Mouse (Mus musculus): ENCODE results near the gene Ppp1ca. TPM values are rescaled to one million over a fixed set of nuclear protein-coding genes. Genes with fewer than 3 reads are reported as not detected.

Gene Ppp1ca
- polyA plus RNA-seq (2015; fragmentation: Nextera tagmentation; extraction: Ambion mirVana), result 664 and 700 TPM in 2 replicates

GRCm38 (mm10) chr19:4191528-4192250 lies at the start of gene Ppp1ca:
Gene Ppp1ca, plus strand, starts transcription at chr19:4192065.
- WGBS, result 9% methylated on average over 35 of the region's 47 CpGs
- peaks cover 37% of the 10 kb centered on the region for H3K36me3 ChIP-seq (ENCODE audit: poor library complexity, severe bottlenecking)

DNA sequence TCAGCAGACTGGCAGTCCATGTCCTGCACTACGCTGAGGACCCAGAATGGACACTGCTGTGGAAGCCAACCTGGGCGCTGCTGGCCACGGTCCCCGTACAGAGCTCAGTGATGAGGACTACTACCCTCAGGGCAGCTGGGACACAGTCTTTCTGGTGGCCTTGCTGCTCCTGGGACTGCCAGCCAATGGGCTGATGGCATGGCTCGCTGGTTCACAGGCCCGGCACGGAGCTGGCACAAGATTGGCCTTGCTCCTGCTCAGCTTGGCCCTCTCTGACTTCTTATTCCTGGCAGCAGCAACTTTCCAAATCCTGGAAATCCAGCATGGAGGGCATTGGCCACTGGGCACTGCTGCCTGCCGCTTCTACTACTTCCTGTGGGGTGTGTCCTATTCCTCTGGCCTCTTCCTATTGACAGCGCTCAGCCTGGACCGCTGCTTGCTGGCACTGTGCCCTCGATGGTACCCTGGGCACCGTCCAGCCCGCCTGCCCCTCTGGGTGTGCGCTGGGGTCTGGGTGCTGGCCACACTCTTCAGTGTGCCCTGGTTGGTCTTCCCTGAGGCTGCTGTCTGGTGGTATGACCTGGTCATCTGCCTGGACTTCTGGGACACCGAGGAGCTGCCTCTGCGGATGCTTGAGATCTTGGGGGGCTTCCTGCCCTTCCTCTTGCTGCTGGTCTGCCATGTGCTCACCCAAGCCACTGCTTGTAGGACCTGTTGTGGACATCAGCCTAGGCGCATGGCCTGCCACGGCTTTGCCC lies 49.3 kb upstream of the Ppp1ca start:
- Histone ChIP-seq H3K36me3 (ENCODE audit: poor library complexity, severe bottlenecking) (no peaks in the 10 kb centered on the region), H3K27ac (no peak overlapping the region), H3K4me2 (no peak overlapping the region), H3K27me3 (no peaks in the 10 kb centered on the region), H3K4me3 (no peak overlapping the region), H3K4me1 (peaks cover 6% of the 10 kb centered on the region), H3K9me3 (replicated peaks) (no peaks in the 10 kb centered on the region), H3K9ac (no peak overlapping the region)
- no peak for ATAC-seq
- WGBS, result 88% methylated on average over 18 of the region's 18 CpGs

More at GRCm38 (mm10) chr19:4191528-4192250, at the start of gene Ppp1ca:
- peak within 1 kb of the TSS; percentile 96 for H3K9ac ChIP-seq
- peak within 1 kb of the TSS; percentile 82 for H3K4me2 ChIP-seq
- peak within 1 kb of the TSS; percentile 97 for H3K4me3 ChIP-seq
- peak; percentile 92 for ATAC-seq
- H3K27me3 ChIP-seq, result no peaks in the 10 kb centered on the region
- peak within 1 kb of the TSS; percentile 81 for H3K27ac ChIP-seq
- peaks cover 32% of the 10 kb centered on the region for H3K4me1 ChIP-seq
- no peaks in the 10 kb centered on the region for H3K9me3 ChIP-seq (replicated peaks)

- H3K4me3 ChIP-seq, result no peak within 1 kb of the TSS
- H3K9me3 ChIP-seq (replicated peaks), result no peaks in the 10 kb centered on the region
- WGBS, result 87% methylated on average over 7 of the region's 7 CpGs
- ATAC-seq, result no peak
- H3K36me3 ChIP-seq (ENCODE audit: poor library complexity, severe bottlenecking), result no peaks in the 10 kb centered on the region
- no peak within 1 kb of the TSS for H3K9ac ChIP-seq
- no peak within 1 kb of the TSS for H3K27ac ChIP-seq
- no peaks in the 10 kb centered on the region for H3K27me3 ChIP-seq
- no peak within 1 kb of the TSS for H3K4me2 ChIP-seq
- H3K4me1 ChIP-seq, result peaks cover 13% of the 10 kb centered on the region
Observed at GRCm38 (mm10) chr19:4143759-4144268, 48.1 kb upstream of the Ppp1ca start, which contains the start of gene Cabp4. Gene Cabp4, minus strand, starts transcription at chr19:4144033.

DNA sequence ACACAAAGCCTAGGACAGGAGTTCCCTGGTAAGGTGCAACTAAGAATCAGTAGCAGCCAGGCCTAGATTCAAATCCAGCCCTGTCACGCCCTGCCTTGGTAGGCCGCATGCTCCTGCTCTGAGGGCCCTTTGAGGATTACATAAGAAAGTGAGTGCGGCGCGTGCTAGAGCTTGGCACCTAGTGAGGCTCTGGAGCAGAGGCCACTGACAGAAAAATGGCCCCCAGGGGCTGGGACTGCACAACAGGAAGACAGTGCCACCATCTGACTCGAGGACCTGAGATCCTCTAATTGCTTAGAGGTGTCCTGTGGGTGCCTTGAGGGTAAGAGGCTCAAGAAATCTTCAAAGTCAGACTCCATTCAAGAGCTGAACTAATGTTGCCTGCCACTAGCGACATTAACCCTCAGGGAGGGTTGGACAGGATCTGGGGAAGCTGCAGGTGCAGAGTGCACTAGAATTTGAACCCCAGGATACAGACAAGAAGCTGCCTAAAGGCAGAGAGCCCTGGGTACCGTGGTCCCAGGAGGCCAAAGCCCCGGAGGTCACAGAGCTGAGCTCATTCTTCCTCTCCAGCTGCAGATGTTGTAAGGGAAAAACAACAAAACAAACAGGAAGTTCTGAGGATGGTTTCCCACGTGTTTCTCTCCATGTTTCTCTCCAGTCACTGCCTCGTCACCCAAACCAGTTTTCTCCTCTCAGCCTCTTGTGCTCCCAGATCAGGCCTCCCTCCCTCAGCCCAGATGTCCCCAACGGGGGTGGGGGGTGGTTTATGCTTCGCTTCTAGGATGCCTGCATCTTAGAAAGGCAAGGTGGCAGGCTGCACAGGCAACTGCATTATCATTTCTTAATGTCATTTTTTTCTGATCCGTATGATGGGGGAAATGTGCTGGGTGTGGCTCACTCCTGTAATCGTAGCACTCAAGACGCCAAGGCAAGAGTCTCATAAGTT lies 47.0 kb upstream of the Ppp1ca start:
- Histone ChIP-seq H3K36me3 (ENCODE audit: poor library complexity, severe bottlenecking) (peaks cover 1% of the 10 kb centered on the region; the same call in 1 of the 2 replicates), H3K9ac (no peak overlapping the region), H3K4me3 (no peak overlapping the region), H3K4me2 (no peak overlapping the region), H3K4me1 (peaks cover 23% of the 10 kb centered on the region), H3K27ac (no peak overlapping the region), H3K9me3 (replicated peaks) (no peaks in the 10 kb centered on the region), H3K27me3 (no peaks in the 10 kb centered on the region)
- no peak for ATAC-seq
- WGBS, result 87% methylated on average over 16 of the region's 16 CpGs

DNA sequence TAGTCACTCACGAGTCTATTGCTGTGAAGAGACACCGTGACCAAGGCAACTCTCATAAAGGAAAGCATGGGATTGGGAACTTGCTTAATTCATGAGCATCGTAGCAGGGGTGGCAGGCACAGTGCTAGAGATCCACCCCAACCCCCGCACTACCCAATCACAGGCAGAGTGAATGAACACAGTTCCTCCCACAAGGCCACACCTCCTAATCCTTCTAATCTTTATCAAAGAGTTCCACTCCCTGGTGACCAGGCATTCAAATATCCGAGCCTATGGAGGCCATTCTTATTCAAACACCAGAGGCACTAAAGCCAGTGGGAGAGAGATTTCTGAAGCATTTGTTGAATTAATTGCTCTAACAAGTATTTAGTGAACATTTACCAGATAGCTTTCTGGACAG lies 45.9 kb upstream of the Ppp1ca start:
- Histone ChIP-seq H3K36me3 (ENCODE audit: poor library complexity, severe bottlenecking) (peaks cover 12% of the 10 kb centered on the region), H3K27me3 (no peaks in the 10 kb centered on the region), H3K4me1 (peaks cover 26% of the 10 kb centered on the region), H3K9me3 (replicated peaks) (no peaks in the 10 kb centered on the region), H3K27ac (no peak overlapping the region), H3K4me2 (no peak overlapping the region), H3K4me3 (no peak overlapping the region), H3K9ac (no peak overlapping the region)
- WGBS, result 87% methylated on average over 5 of the region's 5 CpGs
- no peak for ATAC-seq

GRCm38 (mm10) chr19:4146366-4147021 lies 45.4 kb upstream of the Ppp1ca start:
- WGBS, result 66% methylated on average over 12 of the region's 12 CpGs
- no peak overlapping the region for H3K4me3 ChIP-seq

DNA sequence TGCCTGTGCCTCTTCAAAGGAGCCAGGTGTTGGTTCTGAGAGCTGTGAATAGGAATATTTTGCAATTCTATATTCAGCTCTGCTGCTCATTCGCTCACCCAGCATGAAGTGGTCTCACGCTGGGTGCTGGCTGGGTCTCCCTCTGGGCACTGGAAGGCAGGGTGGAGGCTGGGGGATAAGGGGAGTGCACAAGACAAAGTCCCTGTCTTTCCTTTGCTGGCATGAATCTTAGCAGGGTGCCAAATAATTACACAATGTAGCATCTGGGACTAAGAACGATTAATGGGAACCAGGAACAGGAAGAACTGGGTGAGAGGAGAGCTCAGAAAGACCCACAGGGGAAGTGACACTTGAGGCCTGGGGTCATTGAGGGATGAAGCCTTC lies 44.9 kb upstream of the Ppp1ca start:
- no peaks in the 10 kb centered on the region for H3K27me3 ChIP-seq
- H3K4me2 ChIP-seq, result no peak overlapping the region
- ATAC-seq, result no peak
- 40% methylated on average over 3 of the region's 3 CpGs for WGBS
- peaks cover 26% of the 10 kb centered on the region for H3K4me1 ChIP-seq
- H3K4me3 ChIP-seq, result no peak overlapping the region
- no peak overlapping the region for H3K27ac ChIP-seq
- peaks cover 22% of the 10 kb centered on the region for H3K36me3 ChIP-seq (ENCODE audit: poor library complexity, severe bottlenecking)
- H3K9ac ChIP-seq, result no peak overlapping the region
- no peaks in the 10 kb centered on the region for H3K9me3 ChIP-seq (replicated peaks)

More at GRCm38 (mm10) chr19:4146366-4147021, 45.4 kb upstream of the Ppp1ca start:
- H3K36me3 ChIP-seq (ENCODE audit: poor library complexity, severe bottlenecking), result peaks cover 18% of the 10 kb centered on the region
- peaks cover 26% of the 10 kb centered on the region for H3K4me1 ChIP-seq
- H3K9ac ChIP-seq, result no peak overlapping the region
- H3K27ac ChIP-seq, result no peak overlapping the region
- no peaks in the 10 kb centered on the region for H3K27me3 ChIP-seq
- H3K4me2 ChIP-seq, result no peak overlapping the region
- no peak for ATAC-seq
- H3K9me3 ChIP-seq (replicated peaks), result no peaks in the 10 kb centered on the region

DNA sequence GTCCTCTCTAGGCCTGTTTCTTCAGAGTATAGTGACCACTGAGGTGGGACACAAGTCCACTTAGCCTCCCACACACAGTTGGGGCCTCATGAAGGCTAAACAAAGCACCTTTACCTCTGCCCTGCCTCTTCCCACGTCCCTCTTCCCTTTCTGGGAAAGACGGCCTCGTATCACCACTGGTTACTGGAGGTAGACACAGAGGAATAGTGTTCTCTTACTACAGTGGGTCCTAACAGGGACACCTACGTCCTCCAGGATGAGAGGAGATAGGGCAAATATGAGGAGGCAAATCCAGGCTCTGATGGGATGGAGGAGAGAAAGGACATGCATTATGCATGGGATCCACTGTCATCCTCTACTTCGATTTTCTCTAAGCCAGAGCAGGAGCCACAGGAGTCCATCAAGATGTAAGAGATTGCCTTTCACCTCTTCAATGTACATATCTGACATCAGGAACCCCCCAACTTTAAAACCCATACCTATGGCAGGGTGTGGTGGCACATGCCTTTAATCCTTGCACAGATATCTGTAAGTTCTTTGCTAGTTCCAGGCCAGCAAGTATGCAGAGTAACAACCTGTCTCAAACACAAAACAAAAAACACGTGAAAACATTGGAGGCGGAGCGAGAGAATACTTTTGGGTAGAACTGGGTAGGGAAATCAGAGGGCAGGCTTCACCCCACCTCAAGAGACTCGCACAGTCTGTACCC lies 43.9 kb upstream of the Ppp1ca start:
- 37% methylated on average over 9 of the region's 9 CpGs for WGBS
- H3K27ac ChIP-seq, result peak overlapping the region; percentile 1; the same call in 1 of the 2 replicates
- peak overlapping the region; percentile 84 for H3K4me3 ChIP-seq
- peak overlapping the region; percentile 88 for H3K9ac ChIP-seq
- peaks cover 26% of the 10 kb centered on the region for H3K4me1 ChIP-seq
- H3K9me3 ChIP-seq (replicated peaks), result no peaks in the 10 kb centered on the region
- peaks cover 31% of the 10 kb centered on the region for H3K36me3 ChIP-seq (ENCODE audit: poor library complexity, severe bottlenecking)
- ATAC-seq, result peak; percentile 31
- peak overlapping the region; percentile 86 for H3K4me2 ChIP-seq
- H3K27me3 ChIP-seq, result no peaks in the 10 kb centered on the region

GRCm38 (mm10) chr19:4148491-4148806 lies 43.4 kb upstream of the Ppp1ca start, which contains the start of gene Coro1b:
Gene Coro1b, plus strand, starts transcription at chr19:4148619.
- Histone ChIP-seq H3K9me3 (replicated peaks) (no peaks in the 10 kb centered on the region), H3K4me3 (peak within 1 kb of the TSS; percentile 84), H3K9ac (peak within 1 kb of the TSS; percentile 88), H3K27me3 (no peaks in the 10 kb centered on the region), H3K27ac (peak within 1 kb of the TSS; percentile 52; the same call in 1 of the 2 replicates), H3K36me3 (ENCODE audit: poor library complexity, severe bottlenecking) (peaks cover 36% of the 10 kb centered on the region), H3K4me1 (peaks cover 26% of the 10 kb centered on the region), H3K4me2 (peak within 1 kb of the TSS; percentile 86)
- ATAC-seq, result peak; percentile 96
- under 1% methylated on average over 31 of the region's 33 CpGs for WGBS

DNA sequence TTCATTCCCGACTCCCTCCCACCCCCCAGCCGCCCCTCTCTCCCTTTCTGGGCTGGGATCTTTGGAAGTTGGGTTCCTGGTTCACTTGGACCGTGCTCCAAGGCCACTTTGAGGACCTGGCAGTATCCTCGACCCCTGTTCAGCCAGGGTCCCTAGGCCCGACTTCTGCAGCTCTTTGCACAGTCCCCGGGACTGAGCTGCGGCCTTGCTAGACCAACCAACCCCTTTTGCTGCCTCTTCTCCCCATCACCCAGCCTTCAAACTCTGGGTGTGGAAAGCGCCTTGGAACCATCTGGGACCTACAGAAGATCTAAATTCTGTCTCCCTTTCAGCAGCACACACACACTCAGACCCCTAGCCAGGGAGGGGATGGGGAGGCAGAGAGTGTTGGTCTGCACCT lies 43.0 kb upstream of the Ppp1ca start:
- H3K27me3 ChIP-seq, result no peaks in the 10 kb centered on the region
- H3K27ac ChIP-seq, result peak overlapping the region; percentile 52; the same call in 1 of the 2 replicates
- peaks cover 26% of the 10 kb centered on the region for H3K4me1 ChIP-seq
- H3K4me2 ChIP-seq, result peak overlapping the region; percentile 86
- peaks cover 40% of the 10 kb centered on the region for H3K36me3 ChIP-seq (ENCODE audit: poor library complexity, severe bottlenecking)
- peak overlapping the region; percentile 88 for H3K9ac ChIP-seq
- 3% methylated on average over 6 of the region's 8 CpGs for WGBS
- H3K4me3 ChIP-seq, result peak overlapping the region; percentile 84
- H3K9me3 ChIP-seq (replicated peaks), result no peaks in the 10 kb centered on the region
- peak; percentile 44 for ATAC-seq
